Mouse (Mus musculus): ENCODE measurements around the gene Exosc8.
"Not testable (repeated sequence)": the region's sequence is repeated elsewhere in the genome, so short reads cannot be mapped to it uniquely, and the experiment has no call there.

Exosc8 gene

GRCm38 (mm10) chr3:54734411-54735246, 564 bp downstream of the Exosc8 start:
- peak; percentile 87 to 93 for DNase-seq

DNA sequence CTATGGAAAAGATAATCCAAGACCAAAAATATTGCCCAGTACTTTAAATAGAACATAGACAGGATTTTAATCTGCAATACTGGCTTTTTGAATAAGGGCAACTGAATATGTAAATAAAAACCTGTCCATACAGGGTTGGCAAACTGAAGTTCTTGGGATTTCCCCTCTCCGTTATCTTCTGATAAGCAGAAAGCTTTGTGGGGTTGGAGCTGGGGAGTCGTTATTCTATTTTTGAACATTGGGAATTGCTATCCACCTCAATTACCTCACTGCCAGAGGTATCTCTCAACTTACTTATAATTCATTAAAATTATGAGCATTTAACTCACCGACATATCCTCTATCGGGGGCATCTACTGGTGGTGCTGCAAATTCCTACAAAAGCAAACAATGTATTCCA, 2.8 kb downstream of the Exosc8 start:
- no peak for DNase-seq

GRCm38 (mm10) chr3:54731626-54732150, 3.5 kb downstream of the Exosc8 start:
- no peak for DNase-seq

GRCm38 (mm10) chr3:54728100-54728499, 7.1 kb downstream of the Exosc8 start:
- DNase-seq = no peak

DNA sequence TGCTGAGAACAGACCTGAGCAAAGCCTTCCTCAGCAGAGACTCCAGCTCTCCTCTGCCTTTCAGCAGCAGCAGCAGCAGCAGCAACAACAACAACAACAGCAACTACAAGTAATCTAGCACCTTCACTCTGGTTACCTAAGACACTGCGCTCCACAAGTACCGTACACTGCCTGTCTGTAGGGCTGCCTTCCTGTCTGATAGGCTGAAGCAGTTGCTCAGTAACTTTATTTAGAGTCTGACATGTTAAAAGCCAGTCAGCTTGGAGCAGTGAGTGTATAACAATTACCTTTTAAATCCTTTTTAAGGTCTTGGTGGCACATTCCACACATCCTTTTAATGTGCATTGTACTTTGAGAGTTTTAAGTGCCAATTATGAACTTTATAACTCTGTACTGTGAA, 7.6 kb downstream of the Exosc8 start:
- no peak for DNase-seq

DNA sequence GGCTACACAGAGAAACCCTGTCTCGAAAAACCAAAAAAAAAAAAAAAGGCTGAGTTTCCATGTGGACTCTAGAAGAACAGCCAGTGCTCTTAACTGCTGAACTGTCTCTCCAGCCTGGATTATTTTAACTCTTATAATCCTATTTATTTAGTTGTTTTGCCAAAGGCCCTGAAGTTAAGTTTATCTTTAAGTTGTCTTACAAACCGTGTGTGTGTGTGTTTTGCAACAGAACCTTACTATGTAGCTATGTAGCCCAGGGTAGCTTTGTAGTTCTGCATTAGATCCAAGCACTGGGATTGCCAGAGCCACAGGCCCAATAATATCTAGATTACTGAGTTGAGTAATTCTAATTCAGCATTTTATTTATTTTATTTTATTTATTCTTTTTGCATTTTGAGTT, 9.8 kb downstream of the Exosc8 start:
- DNase-seq = no peak

DNA sequence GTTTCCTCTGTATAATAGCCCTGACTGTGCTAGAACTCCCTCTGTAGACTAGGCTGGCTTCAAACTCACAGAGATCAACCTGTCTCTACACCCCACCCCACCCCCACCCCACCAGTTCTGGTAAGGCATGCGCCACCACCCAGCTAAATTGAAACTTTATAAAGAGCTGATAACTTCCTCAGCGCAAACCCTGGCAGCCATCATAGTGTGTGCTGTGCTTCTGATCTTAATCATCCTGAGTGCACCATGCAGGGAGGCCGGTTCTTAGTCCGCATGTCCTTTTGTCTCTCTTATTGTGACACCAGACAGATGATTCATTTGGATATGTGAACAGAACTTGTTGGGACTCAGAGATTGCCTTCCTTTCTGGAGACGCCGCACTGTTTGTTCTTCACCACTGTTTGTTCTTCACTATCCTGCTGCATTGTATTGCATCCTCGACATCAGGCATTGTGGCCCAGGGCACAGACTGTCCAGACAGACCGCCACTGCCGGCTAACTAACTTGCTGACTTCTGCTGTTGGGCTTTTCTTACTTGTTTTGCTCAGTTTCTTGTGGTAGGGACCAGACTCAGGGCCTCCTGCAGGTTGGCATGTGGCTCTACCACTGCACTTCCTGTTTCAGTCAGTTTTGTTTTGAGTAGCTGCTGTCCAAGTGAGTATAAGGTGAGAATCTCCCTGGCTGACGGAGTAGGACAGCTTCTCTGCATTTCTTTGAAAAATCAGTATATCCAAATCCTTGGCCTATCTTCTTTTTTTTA, 11.3 kb downstream of the Exosc8 start:
- no peak for DNase-seq

DNA sequence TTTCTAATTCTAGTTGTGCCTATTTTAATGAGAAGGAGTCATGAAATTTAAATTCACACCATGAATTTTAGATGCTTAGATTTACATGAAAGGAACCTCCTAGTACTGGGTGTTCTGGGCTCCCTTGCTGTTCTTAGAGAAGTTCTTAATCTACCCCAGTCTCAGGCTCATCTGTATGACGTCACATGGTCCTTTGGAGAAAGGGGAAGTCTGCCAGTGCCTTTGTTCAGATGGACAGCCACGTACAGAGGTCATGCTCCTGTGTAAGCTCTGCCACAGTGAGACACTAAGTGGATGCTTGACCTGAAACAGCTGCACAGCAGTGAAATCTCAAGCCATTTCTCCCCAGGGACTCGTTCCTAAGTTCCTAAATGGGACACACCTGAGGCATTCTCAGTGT, 16.2 kb downstream of the Exosc8 start:
- DNase-seq = no peak

- DNase-seq = no peak
These were observed 17.8 kb downstream of the Exosc8 start for GRCm38 (mm10) chr3:54717348-54717747.

GRCm38 (mm10) chr3:54715461-54715860, 19.7 kb downstream of the Exosc8 start:
- DNase-seq = no peak

GRCm38 (mm10) chr3:54714253-54714652, 20.9 kb downstream of the Exosc8 start, which contains the start of gene Gm21958:
Gene Gm21958, minus strand, starts transcription at chr3:54714353.
- no peak for DNase-seq

- DNase-seq = no peak
These were observed 26.2 kb downstream of the Exosc8 start for GRCm38 (mm10) chr3:54708972-54709371.

DNA sequence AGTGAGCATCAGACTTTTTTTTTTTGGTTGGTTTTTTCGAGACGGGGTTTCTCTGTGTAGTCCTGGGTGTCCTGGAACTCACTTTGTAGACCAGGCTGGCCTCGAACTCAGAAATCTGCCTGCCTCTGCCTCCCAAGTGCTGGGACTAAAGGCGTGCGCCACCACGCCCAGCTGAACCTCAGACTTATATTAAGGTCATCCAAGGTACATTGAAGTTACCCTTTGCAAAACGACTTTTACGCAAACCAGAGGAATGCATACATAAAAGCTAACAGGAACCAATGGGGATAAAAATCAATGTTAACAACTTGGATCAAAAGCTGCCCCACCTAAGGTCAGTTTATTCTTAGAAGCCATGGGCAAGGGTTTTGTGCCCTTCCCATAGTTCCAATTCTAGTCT, 31.1 kb downstream of the Exosc8 start:
- DNase-seq = not testable (repeated sequence)

- DNase-seq = no peak
These were observed 35.4 kb downstream of the Exosc8 start for GRCm38 (mm10) chr3:54699759-54700301.

DNA sequence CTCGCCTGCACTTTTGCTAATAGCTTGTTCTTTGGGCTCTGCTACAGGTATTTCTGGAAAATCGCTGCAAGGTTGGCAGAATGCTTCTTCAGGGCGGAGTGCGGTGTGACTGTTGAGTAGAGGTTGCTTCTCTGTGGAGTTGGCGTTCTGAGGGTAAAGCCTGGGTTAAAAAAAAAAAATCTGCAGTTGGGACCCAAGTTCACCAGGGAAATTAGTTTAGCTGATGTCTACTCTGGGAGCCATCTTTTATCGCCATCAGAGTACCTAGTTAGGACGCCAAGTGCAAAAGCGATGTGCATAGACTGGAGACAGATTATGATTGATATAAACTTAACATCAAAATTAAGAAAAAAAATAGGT, 42.2 kb downstream of the Exosc8 start:
- no peak for DNase-seq

- DNase-seq = peak; percentile 95
These were observed 42.8 kb downstream of the Exosc8 start, which contains the start of gene Supt20 for GRCm38 (mm10) chr3:54692202-54693055. Gene Supt20, plus strand, starts transcription at chr3:54692807.

- no peak for DNase-seq
These were observed 46.1 kb downstream of the Exosc8 start for GRCm38 (mm10) chr3:54689091-54689490.

- no peak for DNase-seq
These were observed 47.9 kb downstream of the Exosc8 start for GRCm38 (mm10) chr3:54687245-54687644.

GRCm38 (mm10) chr3:54685202-54685601, 50.0 kb downstream of the Exosc8 start:
- no peak for DNase-seq

- DNase-seq = no peak
These were observed 53.6 kb downstream of the Exosc8 start for GRCm38 (mm10) chr3:54681310-54682204.

All from kidney, postnatal 36 days (tissue).